Mouse (Mus musculus): ENCODE results near the gene Krtap29-1.

The Krtap29-1 gene

DNA sequence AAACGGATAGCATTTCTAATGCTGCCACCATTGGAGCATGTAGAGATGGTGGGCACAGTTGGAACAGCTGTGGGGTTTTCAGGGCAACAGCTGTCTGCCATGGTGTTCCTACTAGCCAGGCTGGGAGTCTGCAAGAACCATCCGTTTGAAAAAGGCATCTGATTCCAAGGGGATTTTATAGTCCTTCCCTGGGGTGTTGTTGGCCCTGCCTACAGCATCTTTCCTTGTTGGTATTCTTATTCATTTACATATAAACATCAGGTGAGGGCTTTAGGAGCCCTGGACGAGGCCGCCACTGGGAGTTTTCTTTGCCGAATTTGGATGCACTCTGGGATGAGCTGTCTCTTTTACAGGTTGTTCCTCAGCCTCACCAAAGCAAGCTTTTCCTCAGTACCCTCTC is at the start of gene Krtap29-1:
Gene Krtap29-1 (minus strand): TSS at position 101 of the 400 bp plus-strand sequence.
- DNase-seq (ENCODE audit: low spot score), result no peak

DNA sequence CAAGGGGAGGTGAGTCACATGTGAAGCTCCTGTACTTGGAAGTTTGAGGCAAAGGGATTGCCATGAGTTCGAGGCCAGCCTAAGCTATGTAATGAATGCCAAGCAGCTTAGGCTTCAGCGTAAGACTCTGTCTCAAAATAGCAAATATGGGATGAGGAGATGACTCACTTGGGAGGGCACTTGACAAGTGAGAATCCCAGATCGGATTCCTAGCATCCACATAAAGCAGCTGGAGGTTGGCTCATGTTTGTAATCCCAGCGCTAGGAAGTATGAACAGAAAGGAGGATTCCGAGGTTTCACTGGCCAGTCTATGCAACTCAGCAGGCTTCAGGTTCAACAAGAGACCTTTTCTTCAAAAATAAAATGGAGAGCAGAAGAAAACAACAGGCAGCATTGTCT is 42.6 kb upstream of the Krtap29-1 start:
- DNase-seq (ENCODE audit: low spot score), result no peak

DNA sequence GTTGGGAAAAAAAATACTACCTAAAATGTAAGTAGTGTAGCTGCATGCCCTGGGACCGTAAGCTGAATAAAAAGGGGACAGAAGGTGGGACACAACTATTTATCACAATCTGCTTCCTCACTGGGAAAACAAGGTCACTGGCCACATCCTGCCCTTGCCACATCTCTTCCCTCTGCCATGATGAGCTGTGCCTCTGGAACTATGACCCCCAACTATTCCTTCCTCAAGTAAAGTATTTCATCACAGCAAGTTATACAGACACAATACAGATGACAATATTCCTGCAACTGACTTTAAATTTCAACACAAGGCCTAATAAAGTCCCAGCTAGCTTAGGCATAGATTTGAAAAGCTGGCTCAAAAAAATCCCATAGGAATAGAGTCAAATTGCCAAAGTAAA is 40.6 kb upstream of the Krtap29-1 start:
- DNase-seq (ENCODE audit: low spot score), result no peak

DNA sequence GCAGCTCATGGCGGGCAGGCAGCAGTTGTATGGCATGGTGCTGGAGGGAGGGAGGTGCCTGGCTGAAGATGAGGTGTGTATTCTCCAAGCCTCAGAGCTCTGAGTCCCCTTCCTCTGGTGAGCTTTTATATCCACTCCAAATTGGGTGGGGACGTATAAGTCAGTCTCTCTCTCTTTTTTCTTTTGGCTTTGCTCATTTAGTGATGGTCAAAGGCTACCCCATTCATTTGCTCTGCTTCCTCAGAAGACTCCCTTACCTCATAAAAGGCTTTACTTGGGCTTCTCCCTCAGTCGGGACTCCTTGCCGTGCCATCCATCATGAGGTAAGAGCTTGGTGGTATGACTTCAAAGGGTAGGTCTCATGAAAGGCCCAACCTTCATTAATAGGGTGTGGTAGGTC is 37.3 kb upstream of the Krtap29-1 start, which contains the start of gene Krt33a:
Gene Krt33a (minus strand): TSS at position 101 of the 400 bp plus-strand sequence.
- DNase-seq (ENCODE audit: low spot score), result no peak

DNA sequence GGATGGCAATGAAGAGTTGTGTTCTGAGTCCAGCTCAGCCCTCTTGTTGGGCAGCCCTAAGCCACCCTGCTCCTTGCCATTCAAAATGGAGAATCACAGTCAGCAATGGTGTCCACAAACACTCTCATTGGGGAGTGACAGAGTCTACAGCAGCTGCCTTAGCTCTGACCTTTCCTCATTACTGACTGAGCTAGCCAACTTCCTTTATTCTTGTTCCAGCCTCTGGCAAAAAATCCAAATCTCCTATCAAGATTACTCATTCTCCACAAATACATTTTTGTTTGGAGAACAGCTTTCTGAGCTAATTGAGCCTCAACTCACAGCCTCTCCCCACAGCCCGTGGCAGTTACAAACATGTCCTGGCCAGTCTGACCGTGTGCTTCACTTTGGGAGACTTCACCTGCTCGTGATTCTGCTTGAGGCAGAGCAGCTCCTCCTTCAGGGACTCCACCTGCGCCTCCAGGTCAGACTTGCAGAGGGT is 34.9 kb upstream of the Krtap29-1 start:
- no peak for DNase-seq (ENCODE audit: low spot score)

DNA sequence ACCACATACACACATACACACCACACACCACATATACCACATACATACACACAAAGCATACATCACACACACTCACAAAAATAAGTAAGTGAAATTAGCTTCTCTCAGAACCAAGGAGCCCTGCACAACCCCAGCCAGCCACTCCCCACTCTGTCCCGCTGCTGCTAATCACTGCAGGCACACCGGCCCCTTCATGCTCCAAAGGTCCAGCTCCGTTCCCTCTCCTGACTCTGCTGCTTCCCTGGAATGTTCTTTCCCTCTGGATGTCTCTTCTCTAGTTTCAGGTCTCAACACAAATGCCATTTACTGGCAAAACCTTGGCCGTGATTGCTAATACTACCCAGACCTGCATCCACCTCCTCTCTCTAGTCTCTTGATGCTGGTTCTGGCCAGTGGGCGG is 31.8 kb upstream of the Krtap29-1 start:
- no peak for DNase-seq (ENCODE audit: low spot score)

DNA sequence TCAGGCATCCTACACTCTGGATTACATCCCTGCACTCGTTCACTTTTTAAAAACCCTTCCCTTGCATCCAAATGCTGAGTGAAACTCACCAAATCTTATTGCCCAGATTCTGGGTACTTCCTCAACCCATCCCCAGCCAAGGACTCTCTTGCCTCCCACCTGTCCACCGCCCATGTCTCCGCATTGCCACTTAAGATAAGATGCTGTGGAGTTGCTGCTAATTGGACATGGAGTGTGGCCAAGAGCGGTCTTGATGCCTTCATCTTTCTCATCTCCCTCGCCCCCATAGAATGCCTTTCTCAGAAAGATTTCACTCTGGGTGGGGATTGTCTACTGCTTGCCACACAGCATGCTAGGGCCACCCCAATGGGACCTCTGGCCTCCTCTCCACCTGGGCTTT is 29.5 kb upstream of the Krtap29-1 start:
- DNase-seq (ENCODE audit: low spot score), result no peak

DNA sequence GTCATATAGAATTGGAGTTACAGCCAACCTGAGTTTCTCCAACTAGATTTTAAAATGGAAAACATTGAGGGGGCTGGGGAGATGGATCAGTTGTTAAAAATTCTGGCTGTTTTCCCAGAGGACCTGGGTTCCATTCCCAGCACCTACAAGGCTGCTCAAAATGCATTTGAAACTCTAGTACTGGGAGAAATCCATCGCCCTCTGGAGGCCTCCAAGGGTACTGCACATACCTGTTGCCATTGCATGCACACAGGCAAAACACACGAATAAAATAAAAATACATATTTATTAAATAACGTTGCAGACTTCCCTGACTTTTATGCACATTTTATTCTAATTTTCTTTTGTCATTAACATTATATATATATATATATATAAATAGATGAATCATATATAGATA is 27.8 kb upstream of the Krtap29-1 start:
- DNase-seq (ENCODE audit: low spot score), result no peak

DNA sequence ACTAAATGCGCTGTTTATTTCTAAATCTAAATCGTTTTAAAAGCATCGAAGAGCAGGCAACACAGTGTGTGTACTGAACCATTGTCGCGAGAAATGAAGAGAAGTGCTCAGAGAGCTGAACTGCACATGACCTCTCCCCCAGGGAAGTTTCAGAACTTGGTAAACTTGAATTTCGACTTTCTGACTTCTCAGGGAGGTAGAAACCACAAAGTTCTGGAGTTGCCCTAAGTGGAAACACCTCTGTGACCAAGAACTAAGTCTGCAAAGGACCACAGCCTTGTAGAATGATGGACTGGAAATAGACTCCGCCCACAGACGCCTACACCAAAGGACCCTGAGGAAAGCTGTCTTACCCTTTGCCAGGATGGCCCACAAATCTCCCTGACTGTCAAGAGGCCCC is 27.1 kb upstream of the Krtap29-1 start:
- DNase-seq (ENCODE audit: low spot score), result no peak

DNA sequence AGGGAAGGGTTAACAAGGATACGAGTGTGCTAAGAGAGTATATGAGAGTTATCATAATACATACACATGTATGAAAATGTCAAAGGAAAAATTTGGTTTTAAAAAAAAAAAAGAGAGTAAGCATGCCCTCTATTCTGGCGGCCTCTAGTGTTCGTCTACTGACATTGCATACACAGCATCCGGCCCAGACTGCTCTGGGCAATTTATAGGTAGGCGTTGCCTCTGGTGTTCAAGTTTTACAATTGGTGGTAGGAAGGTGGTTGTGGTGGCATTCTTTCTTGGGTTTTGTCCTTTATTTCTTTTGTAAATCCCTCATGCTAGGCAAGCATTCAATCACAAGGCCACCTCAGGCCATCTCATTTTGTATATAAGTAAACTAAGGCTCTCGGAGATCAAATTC is 26.0 kb upstream of the Krtap29-1 start:
- peak; percentile 59 for DNase-seq (ENCODE audit: low spot score)

DNA sequence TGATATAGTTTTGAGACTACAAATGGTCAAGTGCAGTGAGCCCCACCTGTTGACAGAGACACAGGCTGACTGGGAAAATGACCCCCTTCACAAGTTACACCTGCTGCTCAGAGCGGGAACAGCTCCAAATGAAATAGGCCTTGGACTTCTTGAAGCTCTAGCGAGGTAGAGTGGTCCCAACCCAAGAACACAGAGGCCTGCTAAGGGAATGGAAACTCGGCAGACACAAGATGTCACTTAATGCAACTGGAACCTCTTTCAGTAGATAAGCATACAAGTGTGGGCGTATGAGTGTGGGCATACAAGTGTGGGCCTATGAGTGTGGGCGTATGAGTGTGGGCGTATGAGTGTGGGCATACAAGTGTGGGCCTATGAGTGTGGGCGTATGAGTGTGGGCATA is 20.2 kb upstream of the Krtap29-1 start:
- DNase-seq (ENCODE audit: low spot score), result no peak

DNA sequence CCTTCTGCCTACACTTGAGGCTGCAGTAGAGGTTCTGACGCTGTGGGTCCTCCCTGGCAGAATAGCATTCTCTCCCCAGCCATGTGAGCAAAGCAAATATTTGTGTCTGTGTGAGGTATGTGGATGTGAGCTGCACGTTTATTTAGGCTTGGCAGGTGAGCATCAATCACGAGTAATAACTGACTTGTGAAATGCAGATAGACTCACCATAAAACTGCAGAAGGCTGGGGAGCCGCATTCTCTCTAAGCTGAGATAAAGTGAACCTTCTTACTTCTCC is 15.5 kb upstream of the Krtap29-1 start:
- no peak for DNase-seq (ENCODE audit: low spot score)

DNA sequence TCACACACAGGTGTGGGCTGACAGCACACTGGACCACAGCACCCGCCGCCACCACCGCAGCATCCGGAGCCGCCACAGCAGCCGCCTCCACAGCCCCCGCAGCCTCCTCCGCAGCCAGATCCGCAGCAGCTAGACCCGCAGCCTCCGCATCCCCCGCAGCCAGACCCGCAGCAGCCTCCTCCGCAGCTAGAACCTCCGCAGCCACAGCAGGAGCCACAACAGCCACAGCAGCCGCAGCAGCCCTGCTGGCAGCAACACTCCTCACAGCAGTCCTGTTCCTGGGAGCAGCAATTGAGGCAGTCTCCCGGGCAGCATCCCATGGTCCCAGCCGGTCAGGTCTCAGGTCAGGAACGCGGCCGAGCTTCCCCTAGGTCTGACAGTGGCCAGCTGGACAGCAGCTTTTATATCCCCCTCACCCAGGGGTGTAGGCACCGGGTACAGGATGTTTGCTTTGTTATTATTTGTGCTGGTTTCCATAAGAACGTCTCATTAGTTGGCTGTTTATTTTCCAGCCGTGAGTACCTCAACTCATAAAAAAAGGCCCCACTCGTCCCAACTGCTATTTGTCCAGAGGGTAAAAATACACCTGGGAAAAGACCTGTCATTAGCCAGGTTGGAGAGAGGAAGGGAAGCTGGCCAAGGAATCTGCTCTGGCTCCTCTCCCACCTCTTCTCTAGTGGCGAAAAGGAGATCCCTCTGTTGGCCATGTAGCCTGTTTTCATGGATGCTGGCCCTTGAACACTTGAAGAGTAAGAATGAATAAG is 14.9 kb upstream of the Krtap29-1 start, which contains the start of gene Krtap17-1:
Gene Krtap17-1 (minus strand): TSS at position 375 of the 764 bp plus-strand sequence.
- no peak for DNase-seq (ENCODE audit: low spot score)

DNA sequence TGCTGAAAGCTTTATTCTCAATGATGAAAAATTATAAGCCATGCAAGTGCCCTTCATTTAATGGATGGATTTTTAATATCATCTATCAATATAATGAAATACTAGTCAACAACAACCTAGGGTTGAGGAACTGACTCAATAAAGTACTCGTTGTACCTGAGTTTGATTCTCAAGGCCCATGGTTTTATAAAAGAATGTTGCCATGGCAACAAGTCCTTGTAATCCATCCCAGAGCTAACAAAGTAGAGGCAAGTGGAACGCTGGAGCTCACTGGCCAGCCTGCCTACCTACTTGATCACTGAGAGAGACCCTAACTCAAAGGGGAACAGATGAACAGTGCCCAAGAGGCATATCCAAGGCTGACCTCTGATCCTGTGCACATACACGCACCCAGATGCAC is 11.7 kb upstream of the Krtap29-1 start:
- DNase-seq (ENCODE audit: low spot score), result no peak

DNA sequence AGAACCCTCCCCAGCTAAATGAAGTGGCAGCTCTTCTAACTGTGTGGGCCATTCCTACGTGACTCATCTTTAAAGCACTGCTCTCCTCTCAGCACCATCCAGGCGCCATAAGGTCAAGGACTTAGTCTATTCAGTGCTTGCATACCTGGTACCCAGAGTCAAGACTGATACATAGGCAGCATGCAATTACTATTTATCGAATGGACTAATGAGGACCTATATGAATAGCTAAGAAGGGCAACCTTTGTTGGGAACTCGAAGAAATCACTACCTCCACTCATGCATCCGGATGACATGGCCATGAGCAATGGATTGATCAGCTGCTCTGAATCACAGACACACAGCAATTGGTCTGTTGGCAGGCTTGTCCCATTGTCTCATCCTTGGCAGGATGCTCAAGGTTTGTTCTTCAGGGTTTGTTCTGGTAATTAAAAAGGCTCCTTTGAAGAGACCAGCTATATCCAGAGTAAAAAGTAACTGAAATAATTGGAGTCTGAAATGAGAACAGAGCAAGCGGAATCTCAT is 11.1 kb upstream of the Krtap29-1 start:
- no peak for DNase-seq (ENCODE audit: low spot score)

DNA sequence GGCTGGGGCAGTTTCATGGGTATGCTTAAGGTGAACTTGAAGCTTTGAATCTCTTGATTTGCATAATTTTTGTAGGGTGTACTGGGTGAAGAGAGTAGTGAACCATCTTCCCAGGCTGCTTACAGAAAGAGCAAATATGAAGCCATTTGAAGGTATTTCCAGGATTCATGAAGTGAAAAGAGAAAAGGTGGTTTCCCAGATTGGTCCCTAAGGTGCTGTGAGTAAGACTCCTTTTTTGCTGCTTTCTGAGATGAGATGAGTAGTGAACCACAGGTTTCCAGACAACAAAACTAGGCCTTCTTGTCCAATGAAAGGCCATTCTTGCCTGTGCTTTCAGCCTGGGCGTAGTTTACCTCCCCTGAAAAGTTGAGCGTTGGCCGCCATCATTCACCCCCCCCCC is 9.7 kb upstream of the Krtap29-1 start:
- DNase-seq (ENCODE audit: low spot score), result no peak

DNA sequence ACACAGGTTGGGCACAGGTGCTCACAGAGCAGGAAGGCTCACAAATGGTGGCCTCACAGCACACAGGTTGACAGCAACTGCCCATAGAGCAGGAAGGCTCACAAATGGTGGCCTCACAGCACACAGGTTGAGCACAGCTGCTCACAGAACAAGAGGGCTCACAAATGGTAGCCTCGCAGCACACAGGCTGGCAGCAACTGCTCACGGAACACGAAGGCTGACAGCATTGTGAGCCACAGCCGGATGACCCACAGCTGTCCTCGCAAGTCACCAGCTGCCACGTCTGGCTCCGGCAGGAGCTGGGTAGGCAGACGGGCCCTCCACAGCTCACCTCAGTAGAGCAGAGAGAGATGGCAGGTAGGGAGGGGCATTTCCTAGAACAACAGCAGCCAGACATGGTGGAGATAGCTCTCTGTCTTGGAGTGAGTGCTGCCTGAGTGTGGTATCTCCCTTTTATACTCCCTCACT is 7.4 kb upstream of the Krtap29-1 start, which contains the start of gene Krtap16-1:
Gene Krtap16-1 (minus strand): TSS at position 418 of the 468 bp plus-strand sequence.
- no peak for DNase-seq (ENCODE audit: low spot score)

DNA sequence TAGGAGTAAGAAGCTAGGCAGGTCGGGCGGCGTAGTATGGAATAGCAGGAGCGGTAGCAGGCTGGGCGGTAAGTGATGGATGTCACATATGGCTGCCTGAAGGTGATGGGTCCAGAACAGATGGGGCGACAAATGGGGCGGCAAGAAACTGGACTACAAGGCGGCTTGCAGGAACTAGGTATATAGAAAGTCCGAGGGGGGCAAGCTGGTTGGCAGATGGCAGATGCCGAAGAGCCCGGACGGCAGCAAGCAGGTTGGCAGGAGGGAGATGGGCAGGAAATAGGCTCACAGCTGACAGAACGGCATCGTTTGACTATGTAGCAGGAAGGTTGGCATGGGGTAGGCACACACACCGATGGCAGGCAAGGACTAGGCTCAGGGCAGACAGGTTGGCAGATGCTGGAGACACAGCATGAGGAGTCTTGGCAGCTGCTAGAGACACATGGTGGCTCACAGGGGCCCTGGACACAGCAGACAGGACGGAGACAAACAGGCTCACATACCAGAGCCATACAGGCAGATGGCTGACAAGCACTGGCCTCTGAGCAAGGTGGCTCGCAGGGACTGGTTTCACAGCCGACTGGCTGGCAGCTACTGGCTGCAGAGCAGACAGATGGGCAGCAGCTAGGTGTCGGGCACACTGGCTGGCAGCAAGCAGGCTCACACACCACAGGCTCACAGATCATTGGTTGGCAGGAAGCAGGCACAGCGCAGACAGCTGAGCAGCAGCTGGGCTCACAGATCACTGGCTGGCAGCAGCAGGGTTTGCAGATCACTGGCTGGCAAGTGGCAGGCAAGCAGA is 6.6 kb upstream of the Krtap29-1 start:
- peak; percentile 17 for DNase-seq (ENCODE audit: low spot score)

DNA sequence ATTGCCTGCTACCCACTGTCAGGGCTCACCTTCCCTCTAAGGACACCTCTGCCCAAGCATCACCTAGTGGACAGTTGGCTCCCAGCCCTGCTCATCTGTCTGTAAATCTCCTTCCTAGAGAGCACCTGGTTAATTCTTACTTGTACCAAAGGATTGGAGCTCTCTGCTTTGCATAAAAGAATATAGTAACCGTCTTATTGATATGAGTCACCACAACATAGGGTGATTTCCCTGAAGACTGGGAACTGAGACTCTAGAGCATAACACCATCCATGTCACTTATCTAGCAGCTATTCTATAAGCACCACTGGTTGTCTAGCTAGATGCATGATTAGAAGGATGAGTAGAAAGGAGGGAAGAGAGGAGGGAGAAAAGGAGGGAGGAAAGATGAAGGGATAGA is 4.6 kb upstream of the Krtap29-1 start:
- DNase-seq (ENCODE audit: low spot score), result no peak

DNA sequence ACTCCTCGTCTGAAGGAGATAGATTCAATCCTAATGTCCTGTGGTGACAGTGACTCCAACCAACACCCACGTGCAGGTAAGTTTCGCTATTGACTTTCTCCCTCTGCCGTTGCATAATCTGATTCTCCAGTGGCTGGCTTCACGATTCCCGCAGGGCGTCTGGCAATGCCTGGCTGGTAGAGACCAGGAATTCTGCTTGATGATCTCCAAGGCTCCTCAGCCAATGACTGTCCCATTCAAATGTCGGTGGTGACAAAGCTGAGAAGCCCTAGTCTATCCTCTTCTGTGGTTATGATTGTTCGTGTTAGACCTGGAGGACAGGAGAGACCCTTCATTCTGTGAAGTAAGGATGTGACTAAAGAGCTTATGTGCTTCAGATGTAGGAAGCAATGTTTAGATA is 3.9 kb upstream of the Krtap29-1 start:
- DNase-seq (ENCODE audit: low spot score), result no peak

DNA sequence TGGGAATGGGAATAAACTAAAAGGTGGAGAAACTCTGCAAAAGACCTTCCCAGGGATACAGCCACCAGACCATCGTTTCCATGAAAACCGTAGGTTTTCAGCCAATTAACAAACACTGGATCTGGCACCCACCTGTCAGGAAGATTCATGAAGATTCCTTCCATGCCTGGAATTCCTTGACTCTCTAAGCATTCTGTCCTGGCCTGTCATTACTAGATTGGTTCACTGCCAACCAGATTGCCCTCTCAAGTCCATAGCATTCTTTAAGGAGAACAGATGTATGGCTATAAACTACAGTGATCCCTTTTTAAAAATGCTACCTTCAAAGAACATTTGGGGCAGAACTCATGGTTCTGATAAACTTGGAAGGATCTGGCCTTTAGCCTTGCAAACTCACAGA is 12.9 kb downstream of the Krtap29-1 start:
- DNase-seq (ENCODE audit: low spot score), result no peak

DNA sequence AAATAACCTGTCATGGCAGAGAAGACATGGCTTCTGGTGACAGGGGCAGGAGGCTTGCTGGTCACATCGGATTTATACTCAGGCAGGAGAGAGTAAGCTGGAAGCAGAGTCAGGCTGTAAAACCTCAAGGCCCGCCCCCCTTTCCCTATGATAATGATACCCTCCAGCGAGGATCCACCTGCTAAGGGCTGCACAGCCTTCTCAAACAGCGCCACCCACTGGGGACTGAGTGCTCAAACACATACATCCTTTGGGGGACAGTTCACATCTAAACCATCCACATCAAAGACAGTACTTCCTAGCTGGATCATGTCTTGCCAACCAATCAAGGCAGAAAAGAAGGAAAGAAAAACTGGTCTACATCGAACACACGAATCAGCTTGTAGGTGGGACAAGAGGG is 14.6 kb downstream of the Krtap29-1 start:
- DNase-seq (ENCODE audit: low spot score), result no peak

DNA sequence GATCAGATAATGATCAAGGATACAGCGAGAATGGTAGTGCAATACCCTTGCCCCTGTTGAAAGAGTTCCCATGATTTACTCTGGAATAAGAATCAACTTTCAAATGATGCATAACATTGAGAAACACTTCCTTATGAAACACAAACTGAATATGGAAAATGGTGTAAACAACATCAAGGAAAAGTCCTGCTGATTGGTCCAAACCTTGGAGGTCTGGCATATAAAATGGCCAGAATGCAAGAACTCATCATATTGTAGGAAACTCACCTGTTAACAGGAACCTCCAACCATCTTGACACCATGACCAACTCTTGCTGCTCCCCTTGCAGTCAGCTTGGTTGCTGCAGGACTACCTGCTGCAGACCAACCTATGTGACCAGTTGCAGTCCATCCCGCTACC is 30.7 kb downstream of the Krtap29-1 start, which contains the start of gene Krtap9-5:
Gene Krtap9-5 (plus strand): TSS at position 301 of the 400 bp plus-strand sequence.
- no peak for DNase-seq (ENCODE audit: low spot score)

Measured in layer of hippocampus, adult 9-10 months (tissue).